Mouse (Mus musculus): Measurements from ENCODE around the gene Tmc5. TPM values are rescaled to one million over a fixed set of nuclear protein-coding genes. Genes with fewer than 3 reads are reported as not detected.

The Tmc5 gene
- not detected in 2 replicates for polyA plus RNA-seq (2012; ENCODE audit: insufficient read depth, insufficient read length, missing spikeins)

DNA sequence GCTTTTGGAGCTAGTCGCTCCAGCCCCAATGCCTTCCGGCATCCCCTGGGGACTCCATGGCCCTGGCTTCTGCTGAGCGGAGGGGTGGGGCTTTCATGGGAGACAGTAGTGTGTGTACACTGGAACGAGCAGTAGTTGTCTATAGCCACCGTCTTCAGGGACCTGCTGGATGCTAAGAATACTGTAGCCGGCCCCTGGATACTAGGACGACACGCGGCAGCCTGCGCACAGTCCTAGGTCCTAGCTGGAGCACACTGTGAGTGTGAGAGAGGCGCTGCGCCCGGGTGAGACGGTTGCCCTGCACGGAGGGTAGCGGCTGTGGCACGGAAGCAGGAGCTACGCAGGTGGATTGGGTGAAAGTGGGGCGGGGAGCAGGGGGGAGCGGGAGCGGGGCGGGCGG, at the start of gene Tmc5:
Gene Tmc5, plus strand, starts transcription at position 97 of the 400 bp plus-strand sequence.
- Histone ChIP-seq H3K27ac (ENCODE audit: insufficient read depth, low read depth, low read length) (no peak within 1 kb of the TSS), H3K4me1 (ENCODE audit: control insufficient read depth, insufficient read depth, low read length) (no peaks in the 10 kb centered on the region; the same call in 1 of the 2 replicates), H3K4me3 (ENCODE audit: insufficient read depth, low read length) (no peak within 1 kb of the TSS)
- TF ChIP-seq CTCF (IDR thresholded peaks at IDR 0.05; ENCODE audit: low read depth, low read length) (no peak), POLR2A (IDR thresholded peaks at IDR 0.05; ENCODE audit: borderline replicate concordance, low read depth, low read length) (no peak)

DNA sequence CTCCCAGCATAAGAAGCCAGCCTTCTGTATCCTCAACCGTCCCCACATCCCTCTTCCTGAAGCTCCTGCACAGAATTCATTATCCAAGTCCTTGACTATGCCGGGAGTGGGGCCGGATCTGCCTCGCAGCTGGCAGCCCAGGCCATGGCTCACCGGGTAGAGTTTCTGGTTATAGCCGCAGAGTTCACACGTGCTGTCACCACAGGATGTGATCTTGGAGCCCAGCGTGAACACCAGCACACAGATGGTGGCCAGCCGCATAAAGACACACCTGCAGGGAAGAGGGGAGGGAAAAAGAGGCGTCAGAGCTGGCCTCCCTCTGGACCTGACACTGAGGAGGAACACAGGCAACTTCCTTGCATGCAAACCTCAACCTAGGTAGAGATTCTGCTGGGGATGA, 49.6 kb upstream of the Tmc5 start:
- TF ChIP-seq CTCF (IDR thresholded peaks at IDR 0.05; ENCODE audit: low read depth, low read length): no peak
- no peak for TF ChIP-seq POLR2A (IDR thresholded peaks at IDR 0.05; ENCODE audit: borderline replicate concordance, low read depth, low read length)
- no peak overlapping the region for H3K4me3 ChIP-seq (ENCODE audit: insufficient read depth, low read length)
- H3K27ac ChIP-seq (ENCODE audit: insufficient read depth, low read depth, low read length): no peak overlapping the region
- H3K4me1 ChIP-seq (ENCODE audit: control insufficient read depth, insufficient read depth, low read length): no peaks in the 10 kb centered on the region

DNA sequence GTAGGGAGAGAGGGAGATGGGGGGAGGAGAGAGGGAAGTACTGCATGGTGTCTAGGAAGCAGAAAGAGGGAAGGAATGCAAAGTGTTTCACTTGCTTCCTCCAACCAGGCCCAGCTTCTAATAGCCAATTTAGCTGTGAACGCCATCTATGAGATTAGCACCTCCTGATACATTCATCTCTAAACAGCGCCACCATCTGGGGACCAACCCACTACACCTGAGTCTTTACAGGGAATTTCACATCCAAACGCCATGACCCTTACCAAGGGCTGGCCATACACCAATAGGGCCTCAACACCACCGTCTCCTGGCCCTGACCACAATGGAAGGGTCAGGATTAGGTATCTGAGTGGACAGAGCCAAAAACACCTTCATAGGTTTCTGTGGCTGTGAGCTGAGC, 43.2 kb upstream of the Tmc5 start:
- no peak overlapping the region for H3K27ac ChIP-seq (ENCODE audit: insufficient read depth, low read depth, low read length)

DNA sequence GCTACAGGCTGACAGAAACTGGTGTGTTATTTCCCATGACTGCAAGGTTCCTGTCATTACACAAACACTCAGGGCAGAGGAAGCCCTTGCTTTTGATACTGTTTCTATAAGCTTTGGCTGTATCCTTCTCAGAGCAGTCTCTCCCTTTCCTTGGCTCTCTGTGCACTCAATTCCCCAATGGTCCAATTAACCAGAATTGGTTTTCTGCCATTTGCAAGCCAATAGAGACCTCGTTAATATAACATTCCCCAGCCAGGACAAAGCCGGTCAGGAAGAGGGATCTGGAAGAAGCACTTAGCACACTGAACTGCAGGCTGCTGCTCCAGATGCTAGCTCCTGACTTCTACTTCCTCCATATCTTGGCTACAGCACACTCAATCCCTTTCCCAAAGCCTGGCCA, 42.8 kb upstream of the Tmc5 start:
- no peak overlapping the region for H3K4me3 ChIP-seq (ENCODE audit: insufficient read depth, low read length)
- TF ChIP-seq CTCF (IDR thresholded peaks at IDR 0.05; ENCODE audit: low read depth, low read length) (no peak), POLR2A (IDR thresholded peaks at IDR 0.05; ENCODE audit: borderline replicate concordance, low read depth, low read length) (no peak)
- no peaks in the 10 kb centered on the region for H3K4me1 ChIP-seq (ENCODE audit: control insufficient read depth, insufficient read depth, low read length)
- no peak overlapping the region for H3K27ac ChIP-seq (ENCODE audit: insufficient read depth, low read depth, low read length)

More for the DNA sequence above, 43.2 kb upstream of the Tmc5 start:
- no peak for TF ChIP-seq POLR2A (IDR thresholded peaks at IDR 0.05; ENCODE audit: borderline replicate concordance, low read depth, low read length)
- TF ChIP-seq CTCF (IDR thresholded peaks at IDR 0.05; ENCODE audit: low read depth, low read length): no peak
- H3K4me1 ChIP-seq (ENCODE audit: control insufficient read depth, insufficient read depth, low read length): no peaks in the 10 kb centered on the region
- H3K4me3 ChIP-seq (ENCODE audit: insufficient read depth, low read length): no peak overlapping the region

DNA sequence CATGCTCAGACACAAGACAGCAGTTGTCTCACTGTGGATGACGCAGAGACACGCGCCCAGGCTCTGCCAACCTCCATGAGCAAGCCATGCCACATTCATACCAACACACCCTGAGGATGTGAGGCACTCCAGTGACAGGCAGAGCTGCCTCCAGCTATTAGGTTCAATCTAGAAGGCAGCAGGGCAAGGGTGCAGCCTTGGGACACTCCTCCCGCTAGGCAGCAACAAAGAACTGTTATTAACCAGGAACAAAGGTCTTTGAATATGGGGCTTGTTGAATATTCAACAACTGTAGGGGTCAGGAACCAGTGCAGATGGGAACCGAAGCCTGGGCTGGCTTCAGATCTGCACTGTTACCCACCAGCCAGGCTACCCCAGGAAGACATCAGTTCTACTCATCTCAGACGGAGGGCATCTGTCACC, 28.0 kb upstream of the Tmc5 start:
- TF ChIP-seq POLR2A (IDR thresholded peaks at IDR 0.05; ENCODE audit: borderline replicate concordance, low read depth, low read length) (no peak), CTCF (IDR thresholded peaks at IDR 0.05; ENCODE audit: low read depth, low read length) (no peak)
- Histone ChIP-seq H3K27ac (ENCODE audit: insufficient read depth, low read depth, low read length) (no peak overlapping the region), H3K4me3 (ENCODE audit: insufficient read depth, low read length) (no peak overlapping the region), H3K4me1 (ENCODE audit: control insufficient read depth, insufficient read depth, low read length) (no peaks in the 10 kb centered on the region)

DNA sequence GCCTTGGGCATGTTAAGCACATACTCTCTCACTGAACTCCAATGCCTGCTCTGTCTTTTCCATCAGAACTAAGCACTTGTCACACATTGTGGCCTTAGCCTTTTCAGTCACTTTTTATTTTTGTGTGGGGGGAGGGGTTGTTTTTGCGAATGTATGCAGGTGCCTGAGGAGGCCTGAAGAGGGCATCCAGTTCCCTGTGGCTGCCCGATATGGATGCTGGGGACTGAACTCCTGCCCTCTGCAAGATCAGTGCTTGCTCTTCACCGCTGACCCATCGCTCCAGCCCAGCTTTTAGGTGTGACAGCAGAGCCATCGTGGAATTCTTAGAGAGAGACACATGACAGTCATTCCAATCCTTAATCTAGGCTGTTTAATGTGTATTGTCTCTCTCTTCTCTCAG, 25.7 kb upstream of the Tmc5 start:
- no peaks in the 10 kb centered on the region for H3K4me1 ChIP-seq (ENCODE audit: control insufficient read depth, insufficient read depth, low read length)
- no peak overlapping the region for H3K4me3 ChIP-seq (ENCODE audit: insufficient read depth, low read length)
- H3K27ac ChIP-seq (ENCODE audit: insufficient read depth, low read depth, low read length): no peak overlapping the region
- TF ChIP-seq POLR2A (IDR thresholded peaks at IDR 0.05; ENCODE audit: borderline replicate concordance, low read depth, low read length) (no peak), CTCF (IDR thresholded peaks at IDR 0.05; ENCODE audit: low read depth, low read length) (no peak)

DNA sequence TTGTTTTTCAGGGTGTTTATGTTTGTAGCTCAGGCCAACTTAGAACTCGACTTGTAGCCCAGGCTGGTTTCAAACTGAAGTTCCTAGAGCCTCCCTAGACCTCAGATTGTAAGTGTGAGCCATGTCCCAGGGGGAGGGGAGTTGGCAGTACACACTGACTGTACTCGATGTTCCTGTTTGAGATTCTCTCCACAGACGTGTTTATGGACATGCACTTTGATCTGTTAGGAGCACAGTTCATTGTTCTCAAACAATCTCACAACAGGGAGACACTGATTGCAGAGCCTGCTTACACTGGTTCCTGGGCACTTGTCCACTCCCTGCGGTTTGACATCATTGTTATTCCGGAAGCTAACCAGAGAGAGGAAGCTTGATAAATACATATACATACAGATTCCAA, 25.1 kb upstream of the Tmc5 start:
- H3K4me3 ChIP-seq (ENCODE audit: insufficient read depth, low read length): no peak overlapping the region
- TF ChIP-seq POLR2A (IDR thresholded peaks at IDR 0.05; ENCODE audit: borderline replicate concordance, low read depth, low read length) (no peak), CTCF (IDR thresholded peaks at IDR 0.05; ENCODE audit: low read depth, low read length) (no peak)
- no peaks in the 10 kb centered on the region for H3K4me1 ChIP-seq (ENCODE audit: control insufficient read depth, insufficient read depth, low read length)
- no peak overlapping the region for H3K27ac ChIP-seq (ENCODE audit: insufficient read depth, low read depth, low read length)

DNA sequence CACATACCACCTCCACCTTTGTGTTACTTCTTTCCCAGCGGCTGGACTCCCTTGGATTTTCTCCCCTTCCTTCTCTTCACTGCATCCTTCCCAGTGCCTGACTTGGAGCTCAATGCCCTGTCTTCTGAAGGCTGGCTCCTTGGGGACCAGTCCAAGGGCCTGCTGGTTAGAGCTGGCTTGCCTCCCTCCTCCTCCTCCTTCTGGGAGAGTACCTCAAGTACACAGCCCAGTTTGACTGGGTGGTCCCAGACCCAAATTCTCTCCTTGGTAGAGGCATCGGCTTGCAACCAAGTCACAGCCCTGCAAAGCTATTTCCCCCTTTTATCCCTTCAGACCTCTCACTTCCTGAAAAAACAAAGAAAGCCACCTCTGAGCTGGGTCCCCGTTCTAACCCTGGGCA, 18.8 kb upstream of the Tmc5 start:
- no peaks in the 10 kb centered on the region for H3K4me1 ChIP-seq (ENCODE audit: control insufficient read depth, insufficient read depth, low read length)
- H3K27ac ChIP-seq (ENCODE audit: insufficient read depth, low read depth, low read length): no peak overlapping the region
- TF ChIP-seq POLR2A (IDR thresholded peaks at IDR 0.05; ENCODE audit: borderline replicate concordance, low read depth, low read length): no peak
- no peak for TF ChIP-seq CTCF (IDR thresholded peaks at IDR 0.05; ENCODE audit: low read depth, low read length)
- H3K4me3 ChIP-seq (ENCODE audit: insufficient read depth, low read length): no peak overlapping the region

DNA sequence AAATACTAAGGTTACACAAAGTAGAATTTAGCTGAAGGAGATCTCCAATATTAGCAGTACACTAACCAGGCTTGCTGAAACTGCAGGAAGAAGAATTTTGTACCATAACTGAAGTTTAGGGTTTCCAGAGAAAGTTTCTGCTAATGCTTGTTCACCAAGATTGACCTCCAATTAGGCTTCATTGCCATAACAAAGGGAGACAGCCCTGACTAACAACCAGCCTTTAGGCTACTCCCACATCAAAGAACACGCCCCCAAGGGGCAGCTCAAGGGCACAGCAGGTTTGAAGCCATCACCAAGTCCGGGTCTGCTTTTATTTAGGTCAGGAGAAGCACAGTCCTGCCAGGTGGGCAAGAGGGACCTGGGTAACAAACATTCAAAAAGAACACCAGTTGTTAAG, 17.2 kb upstream of the Tmc5 start:
- Histone ChIP-seq H3K4me1 (ENCODE audit: control insufficient read depth, insufficient read depth, low read length) (no peaks in the 10 kb centered on the region), H3K27ac (ENCODE audit: insufficient read depth, low read depth, low read length) (no peak overlapping the region), H3K4me3 (ENCODE audit: insufficient read depth, low read length) (no peak overlapping the region)
- TF ChIP-seq POLR2A (IDR thresholded peaks at IDR 0.05; ENCODE audit: borderline replicate concordance, low read depth, low read length): no peak
- no peak for TF ChIP-seq CTCF (IDR thresholded peaks at IDR 0.05; ENCODE audit: low read depth, low read length)

DNA sequence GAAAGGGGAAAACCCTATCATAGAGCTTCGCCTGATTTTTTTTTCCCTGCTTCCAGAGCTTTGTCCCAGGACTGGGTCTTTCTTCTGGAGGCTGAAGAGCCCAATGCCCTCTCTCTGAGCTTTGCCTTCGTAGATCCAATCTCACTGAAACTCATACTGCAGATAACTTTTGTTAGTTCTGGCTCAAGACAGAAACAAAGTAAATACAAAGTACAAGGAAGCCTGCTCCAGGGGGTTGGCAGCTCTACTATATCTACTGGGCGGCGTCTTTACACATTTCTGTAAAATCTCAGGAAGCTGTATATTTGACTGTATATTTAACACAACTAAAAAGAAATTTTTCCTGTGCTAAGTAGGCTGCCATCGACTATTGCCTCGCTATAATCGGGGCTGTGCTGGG, 13.3 kb upstream of the Tmc5 start:
- TF ChIP-seq POLR2A (IDR thresholded peaks at IDR 0.05; ENCODE audit: borderline replicate concordance, low read depth, low read length): no peak
- no peak for TF ChIP-seq CTCF (IDR thresholded peaks at IDR 0.05; ENCODE audit: low read depth, low read length)
- Histone ChIP-seq H3K4me3 (ENCODE audit: insufficient read depth, low read length) (no peak overlapping the region), H3K4me1 (ENCODE audit: control insufficient read depth, insufficient read depth, low read length) (no peaks in the 10 kb centered on the region), H3K27ac (ENCODE audit: insufficient read depth, low read depth, low read length) (no peak overlapping the region)
